Mouse (Mus musculus) erythroid progenitor cell, adult 5-6 weeks (primary cell): ENCODE data around the gene Neurog3. TPM values are rescaled to one million over a fixed set of nuclear protein-coding genes. Genes with fewer than 3 reads are reported as not detected.
A peak's percentile ranks its signal among the peaks of the same experiment; 100 is the strongest.

ENCODE experiments used
- ATAC-seq: replicated peaks from 2 replicates; pipeline ENCODE4 v1.8.0; 2016; ENCODE audit warnings: moderate number of reproducible peaks, mild to moderate bottlenecking, moderate TSS enrichment, inconsistent platforms; ENCODE audit not compliant: poor library complexity, low FRiP score, severe bottlenecking
- total RNA-seq, 2 experiments: library from RNA; stranded (forward) in 1 of 2; stranded (reverse) in 1 of 2; fragments of 150-400 nt in 1 of 2; fragments of 186-747, 209-891 nt in 1 of 2; gene quantifications; 2 replicates each; pipeline versions ENCODE4 v1.2.3 to v1.2.4; 2015 to 2017; ENCODE audit warnings: low replicate concordance in 2 of 2

Gene Neurog3
- total RNA-seq (2015; ENCODE audit: low replicate concordance) (not detected in 2 replicates), total RNA-seq (2017; ENCODE audit: low replicate concordance) (not detected in 2 replicates)

DNA sequence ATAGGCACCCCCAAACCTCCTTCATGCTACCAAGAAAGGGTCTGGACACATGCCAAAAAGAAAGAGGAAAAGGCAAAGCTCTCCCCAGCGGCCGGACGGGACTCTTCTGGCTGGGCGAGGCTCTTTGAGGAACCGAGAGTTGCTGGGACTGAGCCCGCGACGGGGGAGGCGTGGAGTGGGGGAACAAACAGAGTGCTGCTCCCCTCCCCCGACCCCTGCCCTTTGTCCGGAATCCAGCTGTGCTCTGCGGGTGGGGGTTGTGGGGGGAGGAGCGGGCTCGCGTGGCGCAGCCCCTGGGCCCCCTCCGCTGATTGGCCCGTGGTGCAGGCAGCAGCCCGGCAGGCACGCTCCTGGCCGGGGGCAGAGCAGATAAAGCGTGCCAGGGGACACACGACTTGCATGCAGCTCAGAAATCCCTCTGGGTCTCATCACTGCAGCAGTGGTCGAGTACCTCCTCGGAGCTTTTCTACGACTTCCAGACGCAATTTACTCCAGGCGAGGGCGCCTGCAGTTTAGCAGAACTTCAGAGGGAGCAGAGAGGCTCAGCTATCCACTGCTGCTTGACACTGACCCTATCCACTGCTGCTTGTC lies at the start of gene Neurog3:
Gene Neurog3 (plus strand): TSS at position 400 of the 591 bp plus-strand sequence.
- ATAC-seq: no peak

DNA sequence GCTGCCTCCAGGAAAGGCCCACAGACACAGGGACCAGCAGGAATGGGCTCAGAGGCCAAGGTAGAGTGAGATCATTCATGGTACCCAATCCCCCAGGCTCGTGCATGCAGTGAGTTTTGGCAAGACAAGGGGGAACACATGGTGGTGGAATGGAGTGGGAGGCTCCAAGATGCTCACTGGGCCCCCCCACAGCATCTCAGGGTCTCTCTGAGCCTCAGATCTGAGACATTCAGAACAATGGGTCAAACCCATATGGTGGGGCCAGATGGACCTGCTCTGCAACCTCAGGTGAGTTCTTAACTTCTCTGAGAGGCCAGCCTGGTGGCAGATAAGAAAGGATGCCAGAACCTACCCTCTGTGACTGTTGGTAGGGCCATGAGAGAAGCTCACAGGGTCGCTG lies 46.8 kb upstream of the Neurog3 start:
- no peak for ATAC-seq

- ATAC-seq: no peak
These were observed 46.1 kb upstream of the Neurog3 start for GRCm38 (mm10) chr10:62086826-62087225.

DNA sequence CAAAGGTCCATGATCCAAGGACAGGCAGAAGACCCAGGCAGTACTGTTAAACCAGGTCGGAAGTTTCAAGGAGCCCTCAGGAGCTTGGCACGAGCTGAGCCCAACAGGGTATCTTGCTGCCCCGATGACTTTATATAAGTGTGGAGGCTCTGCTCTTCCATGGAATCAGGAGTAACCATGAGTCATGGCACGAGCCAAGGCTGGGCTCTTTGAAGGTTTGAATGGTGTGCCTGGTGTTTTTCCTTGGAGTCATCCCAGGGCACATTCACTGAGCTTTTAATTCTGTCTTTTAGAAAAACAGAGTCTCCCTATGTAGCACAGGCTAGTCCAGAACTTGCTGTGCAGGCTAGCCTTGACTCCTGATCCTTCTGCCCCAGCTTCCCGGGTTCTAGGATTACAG lies 44.5 kb upstream of the Neurog3 start:
- no peak for ATAC-seq

DNA sequence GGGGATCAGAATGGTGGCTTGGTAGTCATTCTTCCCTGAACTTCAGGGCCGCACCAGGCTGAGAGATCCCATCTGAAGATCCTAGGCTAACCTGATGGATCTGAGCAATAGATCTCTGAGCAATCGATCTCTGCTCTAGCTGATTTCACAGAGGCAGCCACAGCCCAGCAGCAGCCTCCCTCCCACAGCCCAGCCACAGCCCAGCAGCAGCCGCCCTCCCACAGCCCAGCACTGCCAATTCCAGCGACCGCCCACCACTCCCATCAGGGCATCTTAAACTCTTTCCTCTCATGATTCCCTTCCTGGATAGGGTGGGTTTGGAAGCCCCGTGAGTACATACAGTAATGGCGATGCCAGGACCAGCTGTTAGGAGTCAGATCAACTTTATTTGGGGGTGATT lies 43.8 kb upstream of the Neurog3 start:
- no peak for ATAC-seq

DNA sequence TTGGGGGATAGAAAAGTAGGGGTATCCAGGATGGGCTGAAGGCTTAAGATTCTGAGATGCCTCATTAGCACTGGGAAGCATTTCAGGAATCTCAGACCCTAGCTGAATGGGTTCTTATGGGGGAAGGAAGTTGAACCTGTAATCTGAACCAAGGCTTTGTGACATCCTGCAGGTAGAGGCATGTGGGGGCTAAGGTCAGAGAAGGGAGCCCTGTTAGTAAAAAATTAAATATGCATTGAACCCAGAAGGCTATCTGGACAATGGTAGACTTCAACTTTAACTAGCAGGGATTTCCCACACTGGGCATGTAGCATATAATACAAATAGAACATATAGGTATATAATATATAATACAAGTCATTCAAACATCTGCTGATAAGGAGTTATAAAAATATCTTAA lies 43.4 kb upstream of the Neurog3 start:
- no peak for ATAC-seq

DNA sequence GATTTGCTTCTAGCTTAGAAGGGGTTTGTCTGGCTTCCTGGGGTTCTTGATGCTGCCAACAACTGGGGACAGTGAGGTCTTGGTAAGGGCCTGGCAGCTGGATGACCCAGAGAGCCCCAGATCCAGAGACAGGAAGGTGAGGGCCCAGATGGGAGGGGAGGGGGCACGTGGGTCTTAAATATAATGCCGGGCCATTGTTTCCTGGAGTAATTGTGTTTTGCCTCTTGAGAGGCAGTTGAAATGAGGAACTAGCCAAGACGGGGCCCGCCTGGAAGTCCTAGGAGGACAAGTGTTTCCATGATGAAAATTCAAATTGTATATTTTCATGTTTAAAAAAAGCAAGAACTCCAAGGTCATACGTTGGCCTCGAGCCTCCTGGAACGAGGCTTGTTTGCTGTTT lies 39.0 kb upstream of the Neurog3 start:
- no peak for ATAC-seq

DNA sequence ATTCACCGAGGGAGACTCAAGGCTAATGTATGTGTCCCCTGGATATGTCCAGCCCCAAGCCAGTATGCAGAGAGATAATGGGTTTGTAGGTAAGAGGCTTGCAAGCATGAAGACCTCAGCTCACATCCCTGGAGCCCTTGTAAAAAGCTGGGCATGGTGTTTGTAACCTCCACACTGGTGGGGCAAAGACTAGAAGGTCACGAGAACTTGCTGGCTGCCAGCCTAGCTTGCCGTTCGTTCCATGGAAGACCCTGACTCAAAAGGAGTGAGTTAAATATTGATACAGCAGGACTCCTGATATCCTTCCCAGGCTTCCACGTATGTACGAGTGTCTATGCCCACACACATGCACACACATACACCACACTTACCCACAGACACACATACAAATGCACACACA lies 38.5 kb upstream of the Neurog3 start:
- ATAC-seq: no peak

DNA sequence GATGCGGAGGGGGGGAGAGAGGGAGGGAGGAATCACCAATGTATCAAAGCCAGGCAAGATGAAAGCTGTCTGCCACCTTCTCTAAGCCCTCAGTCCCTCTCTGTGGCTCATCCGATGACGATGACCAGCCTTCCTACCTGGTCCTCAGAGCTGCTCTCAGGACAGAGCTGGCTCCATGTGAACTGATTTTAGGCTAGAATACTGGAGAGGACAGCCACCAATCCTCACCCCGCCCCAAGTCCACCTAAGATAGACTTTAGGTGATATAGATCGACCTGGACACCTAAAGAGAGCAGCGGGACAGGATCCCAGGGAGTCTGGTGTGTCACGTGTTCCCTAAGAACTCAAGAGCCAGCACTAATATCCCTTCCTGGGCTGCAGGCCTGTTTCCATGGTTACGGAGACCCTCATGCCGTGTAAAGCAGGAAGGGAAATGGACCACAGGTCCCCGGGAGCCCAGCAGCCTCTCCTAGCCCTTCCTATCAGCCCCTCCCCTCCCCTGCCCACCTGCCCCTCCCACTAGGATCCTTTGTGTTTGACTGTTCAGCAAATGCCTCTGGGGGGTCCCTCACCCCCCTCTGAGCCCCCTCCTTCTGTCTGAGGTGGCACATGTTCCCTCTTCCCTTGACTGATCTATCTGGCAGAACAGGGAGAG lies 33.0 kb upstream of the Neurog3 start:
- no peak for ATAC-seq

DNA sequence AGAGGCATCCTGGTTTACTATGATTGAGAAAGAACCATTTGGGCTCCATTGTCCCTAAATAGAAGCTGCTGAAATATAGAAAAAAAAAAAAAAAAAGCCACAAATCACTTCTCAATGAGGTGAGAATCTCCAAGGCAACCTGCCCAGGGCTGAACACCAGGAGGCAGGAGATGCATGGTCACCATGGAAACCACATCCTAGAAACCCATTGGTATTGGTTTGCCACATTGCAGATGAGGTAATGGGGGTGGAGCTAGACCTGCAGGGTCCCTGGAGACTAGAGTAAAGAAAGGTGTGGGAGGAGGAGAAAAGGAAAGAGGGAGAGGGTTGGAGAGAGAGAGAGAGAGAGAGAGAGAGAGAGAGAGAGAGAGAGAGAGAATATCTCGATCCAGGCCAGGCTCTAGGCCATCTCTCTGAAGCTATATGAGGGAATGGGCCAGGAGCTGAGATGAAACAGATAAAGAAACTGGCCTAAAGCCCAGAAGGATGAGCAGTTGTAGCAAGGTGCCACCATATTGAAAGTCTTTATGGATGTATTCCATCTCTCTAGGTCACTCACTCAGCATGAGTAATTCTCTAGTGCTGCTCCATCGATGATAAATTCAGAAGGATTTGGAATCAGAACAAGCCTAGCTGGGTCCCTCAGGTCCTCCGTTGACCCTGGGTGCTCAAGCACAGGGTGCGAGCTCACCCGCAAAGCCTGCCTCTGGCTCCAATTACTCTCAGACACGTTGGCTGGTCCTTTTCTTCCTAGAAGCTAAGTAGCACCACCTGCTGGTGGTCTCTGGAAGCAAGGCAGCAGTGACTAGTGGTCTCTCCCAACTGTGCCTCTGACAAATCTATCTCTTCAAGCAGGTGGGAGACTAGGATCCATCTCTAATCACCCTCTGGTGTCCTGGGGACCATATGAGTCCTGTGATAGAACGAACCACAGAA lies 31.1 kb upstream of the Neurog3 start:
- ATAC-seq: no peak

- ATAC-seq: no peak
These were observed 27.9 kb upstream of the Neurog3 start for GRCm38 (mm10) chr10:62104835-62105576.

DNA sequence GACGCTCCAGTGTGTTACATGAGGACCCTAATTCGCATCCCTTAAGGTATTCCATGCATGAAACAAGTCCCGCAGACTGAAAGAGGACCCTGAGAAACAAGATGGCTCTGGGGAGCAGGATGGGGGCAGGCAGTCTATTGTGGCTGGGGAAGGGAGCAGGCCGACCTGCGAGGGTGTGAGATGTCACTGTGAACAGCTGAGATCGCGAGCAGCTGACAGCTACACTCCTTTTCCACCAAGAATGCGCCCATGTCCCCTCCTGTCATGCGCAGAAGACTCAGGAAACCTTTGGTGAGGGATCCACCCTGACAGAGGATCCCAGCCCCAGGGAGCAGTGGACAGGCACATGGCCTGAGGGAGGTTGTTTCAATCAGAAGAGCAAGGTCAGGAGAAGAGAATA lies 25.8 kb upstream of the Neurog3 start:
- ATAC-seq: no peak

GRCm38 (mm10) chr10:62110504-62111206 lies 22.2 kb upstream of the Neurog3 start:
- ATAC-seq: peak; percentile 61; the same call in 1 of the 2 replicates

DNA sequence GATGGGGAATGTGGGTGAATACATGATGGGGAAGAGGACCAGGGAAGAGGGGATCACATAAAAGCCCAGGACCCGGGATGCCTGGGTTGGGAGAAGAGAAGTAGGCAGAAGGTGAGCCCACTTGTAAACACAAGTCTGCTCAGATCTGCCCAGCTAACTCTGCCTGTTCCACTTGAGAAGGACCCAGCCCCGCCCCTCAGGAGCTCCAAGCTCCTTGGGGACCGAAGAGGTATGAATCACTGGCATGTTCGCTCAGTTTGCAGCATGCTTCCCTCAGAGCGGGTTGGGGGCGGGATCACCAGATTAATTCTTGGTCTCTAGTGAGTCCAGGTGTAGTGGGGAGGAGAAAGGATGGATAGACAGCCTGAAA lies 21.7 kb upstream of the Neurog3 start:
- ATAC-seq: no peak

DNA sequence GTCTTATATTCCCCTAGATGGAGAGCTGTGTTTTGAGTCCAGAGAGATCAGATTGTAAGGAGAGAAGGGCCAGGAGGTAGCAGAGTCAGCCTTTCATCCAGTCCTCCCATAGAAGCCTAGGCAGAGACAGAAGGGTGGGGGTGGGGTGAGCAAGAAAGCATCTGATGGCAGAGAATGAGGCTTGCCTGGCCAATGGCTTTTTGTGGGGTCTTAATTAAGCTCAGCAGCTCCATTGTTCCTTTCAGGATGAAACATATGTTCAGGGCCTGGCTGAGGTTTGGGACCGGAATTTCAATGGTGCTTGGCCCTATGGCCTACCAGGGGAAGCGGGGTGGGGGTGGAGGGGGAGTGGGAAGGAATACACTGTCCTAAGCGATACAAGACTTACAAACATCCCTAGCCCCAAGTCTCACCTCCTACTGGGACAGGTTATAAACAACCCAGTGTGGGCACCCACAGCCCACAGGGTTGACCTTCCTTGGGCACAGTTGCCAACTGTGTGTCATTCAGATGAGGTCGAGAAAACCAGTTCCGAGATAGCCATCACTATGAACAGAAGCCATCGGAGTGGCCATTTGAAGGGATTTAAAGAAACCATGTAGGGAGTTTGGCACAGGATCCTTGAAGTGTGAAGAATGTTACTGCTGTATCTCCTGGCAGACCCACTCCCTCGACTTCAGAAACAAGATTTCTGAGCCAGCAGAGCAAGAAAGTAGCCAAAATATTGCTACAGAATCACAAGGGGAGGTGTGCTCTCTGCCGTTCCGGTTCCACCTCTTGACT lies 18.8 kb upstream of the Neurog3 start:
- ATAC-seq: no peak

DNA sequence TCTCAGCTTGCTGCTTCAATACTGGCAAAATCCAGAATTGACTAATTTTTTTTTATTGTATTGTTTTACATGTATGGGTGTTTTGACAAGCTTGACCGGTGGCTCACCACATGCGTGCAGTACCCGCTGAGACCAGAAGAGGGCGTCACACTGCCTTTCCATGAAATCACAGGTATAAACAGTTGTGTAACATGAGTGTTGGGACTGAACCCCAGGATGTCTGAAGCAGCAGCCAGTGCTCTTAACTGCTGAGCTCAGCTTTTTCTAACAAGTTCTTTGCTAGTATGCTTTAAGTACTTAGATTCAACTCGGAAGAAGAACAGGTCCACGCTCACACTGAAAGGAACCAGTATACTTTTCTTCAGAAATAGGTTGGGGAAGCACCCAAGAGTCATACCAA lies 5.8 kb upstream of the Neurog3 start:
- ATAC-seq: no peak

- ATAC-seq: no peak
These were observed 5.1 kb upstream of the Neurog3 start for GRCm38 (mm10) chr10:62127711-62128231.

DNA sequence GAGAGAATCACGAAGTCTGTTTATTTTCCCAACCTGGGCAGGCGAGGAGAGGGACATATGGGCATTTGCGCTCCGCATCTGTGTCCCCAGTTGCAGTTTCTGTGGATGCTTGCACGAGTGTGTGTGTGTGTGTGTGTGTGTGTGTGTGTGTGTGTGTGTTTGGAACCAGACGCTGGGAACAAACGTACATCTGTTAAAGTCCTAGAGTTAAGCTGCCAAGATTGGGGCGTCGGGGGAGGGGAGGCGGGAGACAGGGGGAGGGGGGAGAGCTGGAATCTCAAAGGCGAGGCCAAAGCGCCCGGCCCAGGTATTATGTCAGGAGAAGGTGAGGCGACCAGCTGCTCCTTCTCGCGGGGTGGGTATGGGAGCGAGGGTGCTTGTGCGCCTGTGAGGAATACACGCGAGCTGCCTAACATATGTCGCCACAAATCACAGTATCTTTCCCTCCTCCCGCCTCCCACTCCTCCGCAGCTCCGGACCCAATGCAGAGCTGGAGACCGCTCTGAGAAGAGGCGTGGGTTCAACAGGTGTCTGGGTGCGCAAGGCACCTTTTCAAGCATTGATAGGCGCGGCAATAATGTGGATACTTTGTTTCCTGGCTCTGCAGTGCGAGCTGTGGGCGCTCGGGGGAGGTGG lies 4.5 kb upstream of the Neurog3 start:
- ATAC-seq: no peak
